Mouse (Mus musculus): ENCODE measurements at regions not wholly inside any gene's neighbourhood (a gene's known extent, or its start where the extent isn't known, plus 50 kb on each side); places are given as distances from the start of the nearest gene placed in this dataset.

DNA sequence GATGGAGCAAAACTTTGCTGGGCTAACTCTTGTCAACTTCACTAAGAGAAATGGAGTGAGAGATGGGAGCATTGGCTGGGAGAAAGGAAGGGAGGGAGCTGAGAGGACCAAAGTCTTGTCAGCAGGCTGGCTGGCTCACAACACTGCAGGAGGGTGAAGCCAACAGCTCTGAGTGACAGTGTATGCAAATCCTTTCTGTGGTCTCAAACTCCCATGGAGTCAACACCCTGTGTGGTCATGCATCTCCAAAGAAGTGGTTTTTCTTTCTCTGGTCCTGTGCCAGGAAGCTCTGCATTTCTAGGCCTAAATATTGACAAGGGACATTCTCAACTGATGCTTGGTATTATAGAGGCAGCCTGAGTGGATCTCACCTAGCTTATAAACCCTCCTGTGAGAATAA is 194.9 kb upstream of the Krr1 start:
- ATAC-seq (replicated peaks; ENCODE audit: poor library complexity) = no peak

DNA sequence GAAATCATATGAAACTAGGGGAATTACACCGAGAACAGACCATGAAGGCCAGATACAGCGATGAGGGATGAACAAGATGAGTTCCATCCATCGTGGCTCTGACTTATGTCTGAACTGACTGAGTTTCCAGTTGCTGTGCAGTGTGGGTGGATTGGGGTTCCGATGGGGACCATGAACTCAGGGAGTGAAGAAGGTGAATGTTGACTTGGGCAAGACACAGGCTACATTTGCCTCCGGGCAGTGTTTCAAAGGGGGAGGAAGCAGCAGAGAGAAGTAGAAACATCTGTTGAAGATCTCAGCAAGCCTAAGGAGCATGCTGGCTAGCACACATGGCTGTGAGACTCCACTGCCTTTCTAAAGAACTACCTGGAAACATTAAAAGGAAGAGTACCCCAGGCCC is 194.4 kb upstream of the Krr1 start:
- ATAC-seq (replicated peaks; ENCODE audit: poor library complexity) = no peak

DNA sequence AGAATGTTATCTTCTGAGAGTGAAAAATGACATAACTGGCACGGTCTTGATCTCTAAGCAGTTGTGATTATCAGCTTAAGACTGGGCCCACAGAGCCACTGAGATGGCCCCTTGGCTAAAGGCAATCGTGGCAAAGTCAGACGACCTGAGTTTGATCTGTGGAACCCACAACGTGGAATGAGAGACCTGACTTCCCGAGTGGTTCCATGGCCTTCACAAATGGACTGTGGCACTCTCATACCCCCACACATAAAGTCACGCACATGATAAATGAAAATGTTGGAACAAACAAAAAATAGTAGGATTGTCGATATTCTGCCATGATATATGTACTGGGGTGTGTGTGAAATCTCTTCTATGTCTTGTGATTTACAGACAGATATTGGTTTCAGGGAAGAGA is 192.5 kb upstream of the Krr1 start:
- ATAC-seq (replicated peaks; ENCODE audit: poor library complexity) = no peak

DNA sequence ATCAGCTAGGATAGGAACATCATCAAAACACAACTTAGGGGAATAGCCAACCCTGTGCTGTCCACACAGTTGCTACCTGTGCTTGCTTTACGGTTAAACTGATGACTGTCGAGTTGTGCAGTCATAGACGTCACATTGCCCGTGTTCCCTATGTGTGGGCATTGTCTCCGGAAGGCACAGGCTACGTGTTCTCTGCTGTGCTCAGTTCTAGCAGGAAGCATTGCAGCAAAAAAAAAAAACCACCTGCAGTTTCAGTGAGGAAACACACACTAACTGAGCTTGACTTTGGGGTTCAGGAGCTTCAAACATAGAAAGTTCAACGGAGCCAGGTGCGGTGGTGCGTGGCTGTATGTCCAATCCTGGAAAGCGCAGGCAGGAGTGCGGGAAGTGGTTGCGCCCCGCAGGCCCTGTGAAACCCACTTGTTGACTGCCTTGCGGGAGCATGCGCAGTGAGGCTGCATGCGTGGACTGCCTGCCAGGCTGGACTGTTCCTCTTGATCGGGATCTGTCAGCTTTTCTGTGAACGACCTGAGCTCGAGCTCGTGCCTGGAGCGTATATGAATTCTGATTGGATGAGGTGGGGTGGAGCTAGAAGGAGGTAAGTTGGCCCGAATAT is 190.2 kb upstream of the Krr1 start:
- ATAC-seq (replicated peaks; ENCODE audit: poor library complexity) = peak; percentile 90

DNA sequence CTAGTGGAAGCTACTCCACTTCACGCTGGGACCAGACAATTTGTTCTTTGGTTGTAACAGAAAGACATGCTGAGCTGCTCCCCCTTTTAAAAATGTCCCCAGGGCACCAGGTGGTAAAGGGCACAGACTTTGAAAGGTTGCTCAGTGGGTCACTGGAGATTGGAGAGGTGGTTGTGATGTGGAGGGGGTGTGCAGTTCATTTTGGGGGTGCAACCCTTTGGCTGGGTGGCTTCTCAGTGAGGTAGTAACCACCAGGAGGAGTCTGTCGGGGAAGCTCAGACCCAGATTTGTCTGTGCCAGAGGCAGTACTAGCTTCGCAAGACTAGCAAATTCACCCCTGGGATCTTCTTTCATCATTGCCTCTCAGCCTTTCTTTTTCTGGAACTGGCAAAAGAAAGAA is 189.0 kb upstream of the Krr1 start:
- ATAC-seq (replicated peaks; ENCODE audit: poor library complexity) = no peak

DNA sequence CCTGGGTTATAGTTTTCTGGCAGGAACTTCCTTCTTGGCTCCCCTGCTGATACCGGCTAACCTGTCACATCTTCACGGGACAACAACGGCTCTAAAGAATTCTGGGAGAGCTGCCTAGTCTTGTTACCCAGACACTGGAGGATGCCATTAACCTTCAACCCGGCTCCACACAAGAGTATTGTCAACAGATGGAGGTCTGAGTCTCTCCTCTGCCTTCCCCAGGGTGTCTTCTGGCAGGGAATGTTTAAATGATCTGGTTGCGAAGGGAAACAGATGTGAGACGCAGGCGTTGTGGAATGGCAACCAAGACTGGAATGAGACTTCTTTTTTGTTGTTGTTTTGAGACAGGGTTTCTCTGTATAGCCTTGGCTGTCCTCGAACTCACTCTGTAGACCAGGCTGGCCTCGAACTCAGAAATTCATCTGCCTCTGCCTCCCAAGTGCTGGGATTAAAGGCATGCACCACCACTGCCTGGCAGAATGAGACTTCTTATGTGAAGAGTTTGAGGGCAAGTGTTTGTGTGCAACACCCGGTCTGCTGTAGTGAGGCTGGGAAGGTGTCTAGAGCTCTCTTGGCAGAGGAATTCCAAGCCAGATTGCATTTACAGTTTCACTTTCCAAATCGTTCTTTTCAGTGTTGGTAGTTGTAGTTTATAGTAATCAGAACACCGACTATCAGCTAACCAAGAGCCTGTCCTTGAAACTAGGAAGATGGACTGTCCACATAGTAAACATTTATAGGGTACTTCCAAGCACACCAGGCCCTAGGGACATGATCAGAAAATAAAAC is 188.2 kb upstream of the Krr1 start:
- ATAC-seq (replicated peaks; ENCODE audit: poor library complexity) = no peak

DNA sequence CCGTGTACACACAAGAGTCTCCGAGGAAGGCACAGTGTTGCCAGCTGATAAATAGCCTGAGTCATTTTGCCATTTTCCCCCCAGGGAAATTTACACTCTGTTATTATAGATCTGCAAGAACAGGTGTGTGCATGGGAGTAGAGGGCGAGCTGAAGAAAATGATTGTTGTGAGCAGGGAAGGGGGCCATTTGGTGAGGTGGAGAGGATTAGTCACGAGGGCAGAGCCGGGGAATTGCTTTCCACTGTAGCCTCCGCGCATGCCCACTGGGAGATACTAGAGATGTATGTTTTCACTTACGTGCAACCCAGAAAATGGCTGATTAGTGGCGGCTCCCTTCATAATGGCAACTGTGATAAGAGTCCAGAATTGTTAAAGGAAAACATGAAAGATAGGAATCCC is 185.3 kb upstream of the Krr1 start:
- ATAC-seq (replicated peaks; ENCODE audit: poor library complexity) = no peak

DNA sequence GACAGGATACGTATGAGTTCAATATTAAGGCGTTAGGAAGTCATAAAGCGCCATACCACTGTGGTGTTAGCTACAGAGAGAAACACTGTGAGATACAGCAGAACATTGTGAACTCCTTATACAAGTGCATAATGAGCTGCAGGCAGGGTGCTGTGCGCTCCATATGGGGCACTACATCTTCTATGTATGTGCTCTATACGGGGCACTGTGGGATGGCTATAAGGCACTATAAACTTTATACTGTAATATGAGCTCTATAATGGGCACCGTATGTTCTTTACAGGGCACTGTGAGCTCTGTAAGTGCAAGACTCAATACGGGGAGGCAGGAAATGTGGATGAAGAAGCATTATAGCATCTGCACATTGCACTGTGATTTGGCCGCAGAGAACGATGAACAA is 183.2 kb upstream of the Krr1 start:
- ATAC-seq (replicated peaks; ENCODE audit: poor library complexity) = no peak

DNA sequence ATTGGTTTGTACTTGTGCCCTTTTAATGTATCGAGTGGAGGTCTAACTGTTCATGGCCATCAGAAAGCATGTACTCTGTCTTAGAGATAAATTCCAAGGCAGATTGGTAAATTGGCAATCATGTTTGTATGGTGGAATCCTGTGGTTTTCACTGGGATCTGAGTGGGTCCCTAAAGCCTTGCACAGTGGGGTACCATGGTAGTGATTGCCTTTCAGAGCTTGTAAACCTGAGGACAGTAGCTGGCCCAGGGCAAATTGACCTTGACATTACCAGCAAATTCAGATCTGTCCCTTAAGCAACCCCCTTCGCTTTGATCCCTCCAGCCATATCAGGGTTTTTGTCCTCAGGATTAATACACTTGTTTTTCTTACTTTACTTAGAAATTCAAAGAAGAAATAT is 181.6 kb upstream of the Krr1 start:
- ATAC-seq (replicated peaks; ENCODE audit: poor library complexity) = no peak

DNA sequence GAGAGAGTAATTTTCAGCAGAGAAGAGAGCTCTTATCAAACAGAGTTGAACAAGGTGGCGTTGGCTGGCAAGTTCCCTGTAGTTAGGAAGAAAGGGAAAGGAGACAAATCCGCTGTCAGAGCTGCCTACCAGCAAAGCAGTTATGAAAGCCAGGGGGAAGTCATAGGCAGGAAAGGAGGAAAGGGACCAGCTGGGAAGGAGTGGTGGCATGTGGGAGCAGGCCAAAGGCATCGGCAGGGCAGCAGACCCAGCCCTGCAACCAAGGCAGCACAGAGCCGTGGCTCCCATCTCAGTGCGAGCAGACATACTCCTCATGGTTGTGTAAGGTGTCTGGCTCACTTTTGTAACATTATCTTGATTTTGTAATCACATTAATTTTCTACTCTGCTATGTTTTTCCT is 177.4 kb upstream of the Krr1 start:
- no peak for ATAC-seq (replicated peaks; ENCODE audit: poor library complexity)

DNA sequence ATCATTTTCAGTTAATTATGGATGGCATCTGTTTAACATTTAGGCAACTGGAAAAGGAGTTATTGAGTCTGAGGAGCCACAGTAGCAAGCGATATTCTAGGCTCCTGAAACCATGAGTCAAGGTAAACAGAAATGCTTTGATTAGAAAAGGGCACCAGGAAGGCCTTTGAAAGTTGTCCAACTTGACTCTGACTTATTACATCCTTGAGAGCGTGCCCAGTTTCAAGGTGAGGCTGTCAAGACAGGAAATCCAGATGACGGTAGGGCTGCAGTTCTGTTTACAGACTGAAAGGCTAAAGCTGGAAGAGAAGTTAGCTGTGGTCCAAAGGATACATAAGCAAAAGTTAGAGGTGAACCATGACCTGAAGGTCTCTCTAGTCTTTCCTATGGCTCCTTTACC is 176.7 kb upstream of the Krr1 start:
- ATAC-seq (replicated peaks; ENCODE audit: poor library complexity) = no peak

DNA sequence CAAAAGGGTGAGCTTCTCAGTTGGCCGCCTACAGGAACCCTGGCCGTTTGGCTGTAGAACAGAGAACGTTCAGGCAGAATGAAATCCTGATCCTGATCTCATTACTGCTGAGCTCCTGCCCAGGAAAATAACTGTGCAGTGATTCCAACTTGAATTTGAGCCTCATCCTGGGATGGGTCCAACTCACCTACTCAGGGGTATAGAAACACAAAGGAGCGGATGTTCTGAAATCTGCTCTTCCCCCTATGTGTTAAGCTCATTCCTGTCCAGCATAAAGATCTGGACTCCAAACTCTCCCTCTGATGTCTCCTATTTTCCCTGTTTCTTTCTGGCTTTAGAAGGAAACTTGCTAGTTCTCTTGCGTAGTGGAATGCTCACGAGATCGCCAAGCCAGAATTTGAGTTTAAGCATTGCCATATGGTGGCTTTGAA is 173.6 kb upstream of the Krr1 start:
- ATAC-seq (replicated peaks; ENCODE audit: poor library complexity) = no peak

DNA sequence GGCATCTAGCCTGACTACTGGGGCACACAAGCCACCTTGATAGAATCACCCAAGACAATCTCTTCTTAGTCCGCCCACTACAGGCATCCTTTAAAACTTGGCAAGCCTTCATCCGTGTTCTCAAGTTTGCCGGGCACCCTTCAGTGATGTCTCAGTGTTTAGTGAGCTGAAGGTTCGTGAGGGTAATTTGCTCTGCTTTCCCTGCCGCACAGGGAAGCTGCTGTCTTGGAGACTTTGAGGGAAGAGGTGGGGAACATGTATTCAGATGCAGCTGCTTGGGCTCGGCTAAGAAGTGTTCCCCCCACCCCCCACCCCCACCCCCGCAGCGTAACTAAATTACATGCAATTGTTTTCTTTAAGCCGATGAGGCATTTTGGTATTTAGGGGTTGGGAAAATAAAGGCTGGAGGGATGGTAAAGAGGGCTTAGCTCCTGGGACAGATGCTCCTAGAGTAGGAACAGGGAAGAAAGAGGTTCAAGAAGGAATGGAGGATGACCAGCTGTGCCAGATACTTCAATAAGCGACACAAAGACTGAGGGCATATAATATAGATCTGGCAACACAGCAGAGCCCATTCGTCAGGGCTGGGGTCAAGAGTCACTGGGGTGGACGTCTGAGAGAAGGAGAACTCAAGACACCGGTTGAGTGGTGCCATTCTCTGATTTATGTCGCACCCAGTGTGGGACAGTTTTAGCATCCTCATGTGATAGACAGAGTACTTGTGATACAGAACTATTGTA is 172.4 kb upstream of the Krr1 start:
- ATAC-seq (replicated peaks; ENCODE audit: poor library complexity) = no peak

DNA sequence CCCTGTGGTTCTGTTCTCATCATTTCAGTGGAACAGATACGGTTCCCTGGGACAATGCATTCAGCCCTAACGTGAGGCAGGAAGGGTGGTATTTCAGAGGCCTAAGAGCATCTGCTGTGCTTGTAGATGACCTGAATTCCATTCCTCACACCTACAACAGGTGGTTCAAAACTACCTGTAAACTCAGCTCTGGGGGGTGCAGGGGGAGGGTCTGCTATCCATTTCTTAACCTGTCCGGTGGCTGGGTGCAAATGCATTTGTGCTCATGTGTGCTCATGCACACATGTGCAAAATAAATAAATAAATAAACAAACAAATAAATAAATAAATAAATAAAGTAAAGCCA is 171.9 kb upstream of the Krr1 start:
- no peak for ATAC-seq (replicated peaks; ENCODE audit: poor library complexity)

DNA sequence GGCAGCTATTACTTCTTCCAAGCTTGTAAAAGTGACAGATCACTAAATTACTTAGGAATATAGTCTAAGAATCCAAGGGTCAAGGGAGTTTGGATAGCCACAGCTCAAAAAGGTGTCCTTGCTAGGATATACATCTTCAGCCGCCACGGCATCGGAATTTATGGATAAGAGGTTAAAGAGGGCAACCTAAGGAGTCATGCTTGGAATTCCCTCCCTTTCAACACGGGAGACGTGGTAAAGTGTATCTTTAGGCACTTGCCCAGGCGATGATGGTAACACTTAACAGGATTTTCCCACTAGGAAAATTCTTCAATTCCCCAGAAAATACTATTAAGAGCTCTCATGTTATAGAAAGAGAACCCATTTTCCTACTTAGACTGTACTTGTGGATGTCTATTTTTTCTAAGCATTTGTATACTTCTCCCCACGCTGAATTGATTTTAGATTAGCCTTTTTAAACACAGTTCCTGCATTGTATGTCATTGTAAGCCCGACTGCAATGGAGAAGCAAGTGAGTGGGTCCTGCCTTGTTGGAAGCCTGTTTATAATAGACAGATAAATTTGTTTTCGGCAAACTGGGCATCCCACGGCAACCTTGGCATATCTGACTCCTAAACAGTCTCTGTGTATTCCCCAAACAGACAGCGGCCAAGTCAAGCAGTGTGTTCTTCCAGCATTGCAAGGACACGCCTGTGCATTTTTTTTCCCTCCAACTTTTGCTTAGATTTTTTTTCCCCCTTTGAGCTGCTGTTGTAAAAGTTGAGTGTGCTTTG is 171.3 kb upstream of the Krr1 start:
- ATAC-seq (replicated peaks; ENCODE audit: poor library complexity) = no peak

DNA sequence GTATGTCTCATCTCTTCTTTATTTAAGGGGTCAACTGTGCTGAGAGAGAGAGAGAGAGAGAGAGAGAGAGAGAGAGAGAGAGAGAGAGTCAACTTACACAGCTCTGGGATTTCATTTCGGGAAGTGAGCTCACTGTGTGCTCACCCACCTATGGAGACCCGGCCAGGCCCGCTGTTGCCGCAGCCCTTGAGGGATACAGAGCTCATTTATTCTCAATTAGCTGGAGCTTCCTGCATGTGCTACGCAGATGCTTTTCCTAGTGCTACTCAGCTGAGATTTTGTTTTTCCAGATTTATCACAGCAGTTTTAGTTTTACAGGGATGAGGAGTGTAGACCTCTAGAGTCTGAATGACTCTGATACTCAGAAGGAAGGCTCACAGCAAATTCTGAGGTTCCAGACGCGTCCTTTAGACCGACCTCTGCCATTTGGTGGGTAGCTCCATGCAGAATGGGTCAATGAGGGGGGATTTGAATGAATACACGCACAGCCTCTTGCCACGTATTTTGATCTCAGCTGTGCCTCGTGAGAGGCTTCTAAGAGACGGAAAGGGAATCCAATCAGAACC is 170.6 kb upstream of the Krr1 start:
- ATAC-seq (replicated peaks; ENCODE audit: poor library complexity) = no peak

DNA sequence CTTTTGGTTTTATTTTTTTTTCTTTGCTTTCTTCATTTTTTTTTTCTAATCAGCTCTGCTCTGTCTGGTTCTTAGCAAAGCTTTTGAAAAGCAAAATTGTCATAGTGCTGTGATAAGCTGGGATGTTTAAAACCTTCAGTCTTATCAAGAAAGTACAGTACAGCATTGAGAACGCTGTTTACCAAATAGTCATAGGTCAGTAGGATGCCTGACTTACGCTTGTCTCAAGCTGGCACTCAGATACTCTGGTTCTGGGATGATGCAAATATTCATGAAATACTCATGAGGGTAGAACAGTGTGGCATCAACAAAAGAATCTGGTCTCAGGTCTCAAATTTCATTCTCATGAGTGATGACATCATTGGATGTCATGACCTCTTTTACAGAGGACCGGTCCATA is 166.1 kb upstream of the Krr1 start:
- peak; percentile 57 for ATAC-seq (replicated peaks; ENCODE audit: poor library complexity)

DNA sequence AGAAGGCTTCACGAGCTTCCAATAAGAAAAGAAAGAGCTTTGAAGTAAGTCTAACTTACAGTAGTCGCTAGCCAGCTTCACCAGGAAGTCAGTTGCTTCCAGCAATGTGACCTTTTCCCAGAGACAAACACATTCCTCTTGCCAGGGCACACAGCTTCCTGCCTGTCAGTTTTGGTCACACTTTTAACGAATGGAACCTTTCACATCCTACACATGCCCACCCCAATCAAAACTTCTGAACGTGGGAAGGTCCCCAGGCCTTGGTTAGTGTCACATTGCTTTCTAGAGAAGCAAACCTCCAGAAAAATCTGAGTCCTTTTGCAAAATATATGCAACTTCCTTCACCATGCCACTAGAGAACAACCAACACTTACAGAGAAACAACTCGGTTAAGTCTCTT is 165.5 kb upstream of the Krr1 start:
- ATAC-seq (replicated peaks; ENCODE audit: poor library complexity) = peak; percentile 11; the same call in 1 of the 2 replicates

DNA sequence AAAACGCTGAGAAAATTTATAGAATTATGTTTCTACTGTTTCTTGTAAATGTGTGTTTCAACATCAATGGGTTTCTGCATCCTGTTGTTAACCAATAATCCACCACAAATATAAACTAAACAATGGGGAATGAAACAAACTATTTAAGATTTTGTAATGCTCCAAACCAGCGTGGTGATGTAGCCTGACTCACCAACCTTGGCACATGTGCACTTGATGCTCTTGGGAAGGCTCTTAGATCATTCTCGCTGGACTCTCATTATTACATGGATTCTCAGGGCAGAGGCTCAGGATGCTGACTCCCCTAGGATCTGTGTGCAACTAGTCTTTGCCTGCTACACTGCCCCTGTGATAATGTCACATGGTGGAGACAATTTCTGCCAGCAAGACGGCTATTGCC is 158.7 kb upstream of the Krr1 start:
- ATAC-seq (replicated peaks; ENCODE audit: poor library complexity) = no peak

DNA sequence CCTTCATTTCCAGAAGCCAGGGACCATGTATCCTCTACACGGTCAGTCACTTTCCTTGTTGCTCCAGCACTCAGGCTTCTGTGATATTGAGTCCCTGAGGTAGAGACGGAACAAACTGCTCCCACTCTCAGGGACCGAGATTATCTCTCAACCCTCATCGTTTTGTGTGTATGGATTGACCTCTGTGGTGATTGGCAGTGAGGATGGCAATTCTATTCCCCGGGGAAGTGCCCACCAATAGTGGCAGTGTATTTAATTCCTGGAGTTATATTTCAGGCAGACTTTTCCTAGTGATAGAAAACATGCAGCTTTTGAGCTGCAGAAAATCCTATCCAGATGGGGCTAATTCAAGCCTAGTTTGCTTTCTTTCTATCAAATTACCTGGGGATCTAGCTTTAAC is 157.8 kb upstream of the Krr1 start:
- ATAC-seq (replicated peaks; ENCODE audit: poor library complexity) = no peak

DNA sequence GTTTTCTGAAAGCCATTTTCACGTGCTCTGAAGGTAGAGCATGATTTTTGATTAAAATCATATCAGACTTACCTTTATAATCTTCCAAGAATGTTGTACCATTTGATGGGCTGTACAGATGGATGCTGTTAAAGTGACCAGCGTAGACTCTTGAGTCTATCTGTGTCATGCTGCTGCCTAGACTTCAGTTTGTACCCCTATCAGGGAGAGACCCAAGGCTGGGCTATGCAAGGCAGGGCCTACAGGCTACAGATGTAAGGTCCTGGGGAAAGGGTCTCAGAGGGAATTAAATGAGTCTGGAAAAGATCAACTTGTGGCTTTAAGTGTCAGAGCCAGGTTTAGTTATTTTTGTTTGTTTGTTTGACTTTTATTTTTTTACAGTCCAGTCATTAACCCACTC is 157.3 kb upstream of the Krr1 start:
- ATAC-seq (replicated peaks; ENCODE audit: poor library complexity) = no peak
